Mouse (Mus musculus): ENCODE measurements around the gene Gm42669. TPM values are rescaled to one million over a fixed set of nuclear protein-coding genes. Genes with fewer than 3 reads are reported as not detected.

Gene Gm42669
- 0.36 and 0.62 TPM in 2 replicates for polyA plus RNA-seq (2015; fragmentation: Nextera tagmentation; extraction: Ambion mirVana)

DNA sequence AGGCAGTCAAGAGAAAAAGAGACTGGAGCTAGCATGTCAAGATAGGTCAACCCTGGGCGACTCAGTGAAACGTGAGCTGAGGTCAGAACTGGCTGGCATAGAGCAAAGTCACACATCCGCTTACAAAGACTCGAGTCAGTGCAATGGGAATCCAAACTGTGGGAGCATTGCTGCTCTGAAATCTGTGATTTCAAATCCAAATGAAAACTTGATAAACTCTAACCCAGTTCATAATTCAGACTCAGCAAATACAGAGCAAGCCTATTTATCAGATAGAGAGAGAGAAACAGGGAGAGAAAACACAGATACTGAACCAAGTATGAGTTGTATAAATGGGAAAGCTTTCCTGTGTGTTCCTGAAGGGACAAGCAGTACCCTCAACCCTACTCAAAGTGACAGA is at the start of gene Gm42669:
Gm42669 (plus strand) TSS at position 301 of the 400 bp plus-strand sequence.
- Histone ChIP-seq H3K4me1 (replicated peaks; ENCODE audit: control insufficient read depth, insufficient read depth, low read length) (no peaks in the 10 kb centered on the region), H3K9me3 (ENCODE audit: control insufficient read depth, low read length) (no peaks in the 10 kb centered on the region), H3K27me3 (ENCODE audit: control insufficient read depth, insufficient read depth, low read depth, low read length) (no peaks in the 10 kb centered on the region), H3K4me2 (ENCODE audit: low read depth, low read length) (no peak within 1 kb of the TSS), H3K36me3 (ENCODE audit: control insufficient read depth, insufficient read depth, low read length) (0 out of 2 replicates have a peak, but pooled peaks cover 2% of the 10 kb centered on the region), H3K9ac (ENCODE audit: low read length) (no peak within 1 kb of the TSS), H3K4me3 (ENCODE audit: low read length) (no peak within 1 kb of the TSS), H3K27ac (ENCODE audit: low read length) (no peak within 1 kb of the TSS)
- 64% methylated on average over 4 of the region's 4 CpGs for WGBS
- ATAC-seq (ENCODE audit: low read depth) = no peak

DNA sequence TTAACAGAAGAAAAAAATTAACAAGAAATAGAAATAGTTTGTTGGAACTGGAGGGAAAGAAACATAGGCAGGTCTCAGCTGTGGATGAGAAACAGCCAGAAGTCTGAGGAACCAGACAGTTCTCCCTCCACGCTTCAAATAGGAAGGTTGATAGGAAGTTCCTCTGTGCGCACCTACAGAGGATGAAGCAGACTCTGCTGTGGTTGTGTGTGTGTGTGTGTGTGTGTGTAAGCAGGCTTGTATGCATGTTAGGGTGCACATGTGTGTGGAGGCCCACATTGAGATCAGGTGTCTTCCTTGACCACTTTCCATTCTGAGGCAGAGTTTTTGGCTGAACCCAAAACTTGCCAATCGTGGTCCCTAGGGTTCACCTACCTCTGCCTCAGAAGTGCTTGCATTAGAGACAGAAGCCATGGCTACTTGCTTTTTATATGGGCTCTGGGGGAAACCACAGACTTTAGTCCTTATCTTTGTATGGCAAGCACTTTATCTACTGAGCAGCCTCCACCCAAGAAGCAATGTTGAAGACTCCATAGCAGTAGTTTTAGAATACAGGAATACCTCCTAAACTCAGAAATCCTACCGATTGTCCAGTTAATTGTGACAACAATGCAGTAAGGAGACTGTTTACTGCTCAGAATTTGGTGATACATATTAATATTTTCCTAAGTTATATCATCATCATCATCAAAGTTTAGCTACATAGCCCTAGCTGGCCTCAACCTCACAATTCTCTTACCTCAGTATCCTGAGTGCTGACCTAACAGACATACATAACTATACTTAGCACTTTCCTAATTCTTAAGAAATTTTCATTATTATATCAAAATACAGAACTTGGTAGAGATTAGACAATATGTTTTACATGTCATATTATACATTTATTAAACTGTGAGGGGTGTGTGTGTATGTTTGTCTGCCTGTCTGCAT is 45.0 kb upstream of the Gm42669 start:
- Histone ChIP-seq H3K4me1 (replicated peaks; ENCODE audit: control insufficient read depth, insufficient read depth, low read length) (no peaks in the 10 kb centered on the region), H3K27ac (ENCODE audit: low read length) (no peak overlapping the region)
- WGBS = 84% methylated on average over 4 of the region's 4 CpGs

DNA sequence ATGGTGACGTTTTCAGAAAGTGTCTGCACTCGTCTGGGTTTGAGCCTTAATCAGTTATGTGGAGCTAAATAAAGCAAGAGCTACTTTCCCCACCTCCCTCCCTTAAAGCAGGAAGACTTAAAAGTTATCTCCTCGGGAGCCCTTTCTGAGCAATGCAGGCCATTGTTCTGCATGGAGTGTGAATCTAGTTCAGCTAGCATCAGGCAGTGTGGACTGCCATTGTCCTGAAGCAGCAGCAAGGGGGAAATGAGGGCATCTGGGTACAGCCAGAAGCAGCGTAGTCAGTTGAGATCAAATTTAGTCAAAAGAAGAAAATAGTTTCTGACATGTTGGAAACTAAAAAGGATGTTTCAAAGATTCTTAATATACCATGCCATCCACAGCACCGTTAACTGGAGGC is 40.9 kb upstream of the Gm42669 start:
- Histone ChIP-seq H3K4me2 (ENCODE audit: low read depth, low read length) (no peak overlapping the region), H3K9ac (ENCODE audit: low read length) (no peak overlapping the region), H3K36me3 (ENCODE audit: control insufficient read depth, insufficient read depth, low read length) (0 out of 2 replicates have a peak, but pooled peaks cover 4% of the 10 kb centered on the region), H3K4me3 (ENCODE audit: low read length) (no peak overlapping the region), H3K4me1 (replicated peaks; ENCODE audit: control insufficient read depth, insufficient read depth, low read length) (no peaks in the 10 kb centered on the region), H3K27me3 (ENCODE audit: control insufficient read depth, insufficient read depth, low read depth, low read length) (no peaks in the 10 kb centered on the region), H3K27ac (ENCODE audit: low read length) (no peak overlapping the region), H3K9me3 (ENCODE audit: control insufficient read depth, low read length) (no peaks in the 10 kb centered on the region)
- no peak for ATAC-seq (ENCODE audit: low read depth)
- WGBS = 55% methylated on average over 5 of the region's 5 CpGs

More for the DNA sequence above, 45.0 kb upstream of the Gm42669 start:
- Histone ChIP-seq H3K4me3 (ENCODE audit: low read length) (no peak overlapping the region), H3K4me2 (ENCODE audit: low read depth, low read length) (no peak overlapping the region), H3K9ac (ENCODE audit: low read length) (no peak overlapping the region), H3K27me3 (ENCODE audit: control insufficient read depth, insufficient read depth, low read depth, low read length) (no peaks in the 10 kb centered on the region), H3K36me3 (ENCODE audit: control insufficient read depth, insufficient read depth, low read length) (no peaks in the 10 kb centered on the region), H3K9me3 (ENCODE audit: control insufficient read depth, low read length) (no peaks in the 10 kb centered on the region)
- ATAC-seq (ENCODE audit: low read depth) = no peak

DNA sequence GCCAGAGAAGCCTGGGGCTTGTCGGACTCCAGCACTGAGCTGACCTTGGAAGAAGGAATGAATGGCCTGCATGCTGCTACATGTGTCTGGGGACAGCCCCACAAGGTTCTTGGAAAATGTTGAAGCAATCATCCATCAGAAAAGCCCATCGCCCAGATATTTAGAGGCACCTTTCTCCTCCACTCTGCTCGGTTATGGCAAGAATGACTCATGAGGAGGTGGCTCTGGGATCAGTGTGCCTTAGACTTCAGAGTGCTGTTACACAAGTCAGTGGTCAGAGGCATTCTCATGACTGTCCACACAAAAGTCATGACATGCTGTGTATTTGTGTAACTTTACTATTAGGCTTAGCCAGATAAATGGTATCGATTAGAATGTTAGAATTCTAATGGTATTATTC is 40.3 kb upstream of the Gm42669 start:
- H3K9me3 ChIP-seq (ENCODE audit: control insufficient read depth, low read length) = no peaks in the 10 kb centered on the region
- no peak overlapping the region for H3K27ac ChIP-seq (ENCODE audit: low read length)

DNA sequence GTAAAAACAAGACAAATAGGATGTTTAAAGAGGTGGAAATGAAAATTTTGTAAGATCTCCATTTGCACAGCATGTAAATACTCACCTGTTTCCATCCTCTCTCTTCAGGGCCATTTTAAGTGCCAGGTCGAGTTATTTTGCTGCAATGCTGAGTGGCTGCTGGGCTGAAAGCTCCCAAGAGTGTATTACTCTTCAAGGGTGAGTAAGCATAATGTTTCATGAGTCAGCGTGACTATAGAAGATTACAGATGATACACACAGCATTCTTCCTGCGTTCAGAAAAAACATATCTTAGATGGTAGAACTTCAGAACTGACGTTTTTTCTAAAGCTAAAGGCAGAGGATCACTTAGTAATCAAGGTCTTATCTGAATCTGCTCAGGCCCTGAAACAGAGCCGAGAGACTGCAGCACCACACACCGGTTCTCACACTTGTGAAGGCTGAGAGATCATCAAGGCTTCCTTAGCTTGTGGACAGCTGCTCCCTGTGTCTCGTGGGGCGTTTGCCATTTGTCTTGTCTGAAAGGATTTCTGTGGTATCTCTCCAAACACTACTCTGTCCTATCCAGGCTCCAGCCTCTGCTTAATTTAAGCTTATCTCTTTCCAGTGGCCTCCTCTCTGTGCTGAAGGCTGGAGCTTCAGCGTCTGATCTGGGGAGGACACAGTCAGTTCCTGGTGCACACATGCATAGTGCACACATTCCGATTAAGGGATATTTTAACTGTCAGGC is 36.7 kb upstream of the Gm42669 start:
- no peak overlapping the region for H3K4me2 ChIP-seq (ENCODE audit: low read depth, low read length)
- 70% methylated on average over 10 of the region's 10 CpGs for WGBS
- H3K36me3 ChIP-seq (ENCODE audit: control insufficient read depth, insufficient read depth, low read length) = 0 out of 2 replicates have a peak, but pooled peaks cover 6% of the 10 kb centered on the region
- no peak overlapping the region for H3K4me3 ChIP-seq (ENCODE audit: low read length)
- H3K27me3 ChIP-seq (ENCODE audit: control insufficient read depth, insufficient read depth, low read depth, low read length) = no peaks in the 10 kb centered on the region
- ATAC-seq (ENCODE audit: low read depth) = no peak
- H3K9me3 ChIP-seq (ENCODE audit: control insufficient read depth, low read length) = no peaks in the 10 kb centered on the region
- H3K9ac ChIP-seq (ENCODE audit: low read length) = no peak overlapping the region
- no peak overlapping the region for H3K27ac ChIP-seq (ENCODE audit: low read length)
- no peaks in the 10 kb centered on the region for H3K4me1 ChIP-seq (replicated peaks; ENCODE audit: control insufficient read depth, insufficient read depth, low read length)

More for the DNA sequence above, 40.3 kb upstream of the Gm42669 start:
- H3K36me3 ChIP-seq (ENCODE audit: control insufficient read depth, insufficient read depth, low read length) = 0 out of 2 replicates have a peak, but pooled peaks cover 4% of the 10 kb centered on the region
- no peaks in the 10 kb centered on the region for H3K4me1 ChIP-seq (replicated peaks; ENCODE audit: control insufficient read depth, insufficient read depth, low read length)
- 85% methylated on average over 4 of the region's 4 CpGs for WGBS
- H3K27me3 ChIP-seq (ENCODE audit: control insufficient read depth, insufficient read depth, low read depth, low read length) = no peaks in the 10 kb centered on the region
- no peak overlapping the region for H3K4me2 ChIP-seq (ENCODE audit: low read depth, low read length)
- no peak overlapping the region for H3K4me3 ChIP-seq (ENCODE audit: low read length)
- no peak for ATAC-seq (ENCODE audit: low read depth)
- no peak overlapping the region for H3K9ac ChIP-seq (ENCODE audit: low read length)

DNA sequence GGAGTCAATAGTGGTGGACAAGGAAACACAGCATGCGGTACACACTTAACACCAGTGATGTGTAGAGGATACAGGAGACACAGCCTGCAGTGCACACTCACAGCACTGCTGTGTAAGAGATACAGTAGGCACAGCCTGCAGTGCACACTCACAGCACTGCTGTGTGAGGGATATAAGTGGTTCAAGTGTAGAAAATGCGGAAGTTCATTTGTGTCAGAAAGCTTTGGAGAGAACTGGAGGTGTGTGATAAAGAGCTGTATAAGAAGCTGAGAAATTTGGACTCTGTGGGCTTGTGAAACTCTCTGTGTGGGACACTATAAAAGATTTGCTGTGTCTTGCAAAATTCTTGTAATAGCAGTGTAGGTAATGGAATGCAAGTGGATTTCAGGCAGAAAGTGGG is 27.2 kb upstream of the Gm42669 start:
- Histone ChIP-seq H3K36me3 (ENCODE audit: control insufficient read depth, insufficient read depth, low read length) (0 out of 2 replicates have a peak, but pooled peaks cover 1% of the 10 kb centered on the region), H3K4me2 (ENCODE audit: low read depth, low read length) (no peak overlapping the region), H3K9ac (ENCODE audit: low read length) (no peak overlapping the region), H3K4me3 (ENCODE audit: low read length) (no peak overlapping the region), H3K27me3 (ENCODE audit: control insufficient read depth, insufficient read depth, low read depth, low read length) (no peaks in the 10 kb centered on the region), H3K4me1 (replicated peaks; ENCODE audit: control insufficient read depth, insufficient read depth, low read length) (no peaks in the 10 kb centered on the region), H3K27ac (ENCODE audit: low read length) (no peak overlapping the region), H3K9me3 (ENCODE audit: control insufficient read depth, low read length) (no peaks in the 10 kb centered on the region)
- WGBS = 84% methylated on average over 2 of the region's 2 CpGs
- ATAC-seq (ENCODE audit: low read depth) = no peak

DNA sequence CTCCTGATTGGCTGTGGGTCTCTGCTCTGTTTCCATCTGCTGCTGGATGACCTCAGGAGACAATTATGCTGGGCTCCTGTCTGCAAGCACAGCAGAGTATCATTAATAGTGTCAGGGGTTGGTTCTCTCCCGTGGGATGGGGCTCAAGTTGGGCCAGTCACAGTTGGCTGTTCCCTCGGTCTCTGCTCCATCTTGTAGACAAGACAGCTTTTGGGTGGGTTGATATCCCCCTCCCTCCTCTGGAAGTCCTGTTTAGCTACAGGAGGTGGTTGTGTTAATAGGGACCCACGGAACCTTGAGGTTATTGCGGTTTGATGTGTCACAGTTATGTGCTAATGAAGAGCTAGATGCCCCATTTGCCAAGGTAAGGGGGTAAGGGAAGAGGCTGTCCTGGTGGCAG is 18.4 kb upstream of the Gm42669 start:
- no peak for ATAC-seq (ENCODE audit: low read depth)
- Histone ChIP-seq H3K4me1 (replicated peaks; ENCODE audit: control insufficient read depth, insufficient read depth, low read length) (no peaks in the 10 kb centered on the region), H3K27ac (ENCODE audit: low read length) (no peak overlapping the region), H3K36me3 (ENCODE audit: control insufficient read depth, insufficient read depth, low read length) (no peaks in the 10 kb centered on the region), H3K9ac (ENCODE audit: low read length) (no peak overlapping the region), H3K4me3 (ENCODE audit: low read length) (no peak overlapping the region), H3K4me2 (ENCODE audit: low read depth, low read length) (no peak overlapping the region), H3K27me3 (ENCODE audit: control insufficient read depth, insufficient read depth, low read depth, low read length) (no peaks in the 10 kb centered on the region), H3K9me3 (ENCODE audit: control insufficient read depth, low read length) (no peaks in the 10 kb centered on the region)
- 63% methylated on average over 4 of the region's 4 CpGs for WGBS

DNA sequence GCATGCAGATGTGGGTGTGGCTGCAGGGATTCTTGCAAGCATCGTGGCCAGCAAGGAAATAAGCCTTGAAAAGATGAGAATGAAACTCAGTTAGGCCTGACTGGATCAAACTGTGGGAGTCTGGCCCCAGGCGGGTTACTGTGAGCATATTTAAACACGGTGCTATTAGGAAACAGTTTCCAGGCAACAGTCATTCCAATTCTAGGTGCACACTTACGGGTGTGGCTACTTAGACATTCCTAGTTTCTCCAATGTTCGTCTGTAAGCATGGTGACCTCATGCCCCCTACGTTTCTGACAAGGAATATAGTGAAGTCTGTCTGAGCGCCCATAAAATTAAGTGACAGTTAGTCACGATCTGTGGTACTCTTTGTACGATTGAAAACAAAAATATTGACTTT is 16.4 kb upstream of the Gm42669 start:
- no peaks in the 10 kb centered on the region for H3K27me3 ChIP-seq (ENCODE audit: control insufficient read depth, insufficient read depth, low read depth, low read length)
- no peak overlapping the region for H3K4me3 ChIP-seq (ENCODE audit: low read length)
- peaks cover 3% of the 10 kb centered on the region for H3K36me3 ChIP-seq (ENCODE audit: control insufficient read depth, insufficient read depth, low read length)
- no peak overlapping the region for H3K4me2 ChIP-seq (ENCODE audit: low read depth, low read length)
- H3K9ac ChIP-seq (ENCODE audit: low read length) = no peak overlapping the region
- 59% methylated on average over 9 of the region's 9 CpGs for WGBS
- H3K4me1 ChIP-seq (replicated peaks; ENCODE audit: control insufficient read depth, insufficient read depth, low read length) = no peaks in the 10 kb centered on the region
- H3K9me3 ChIP-seq (ENCODE audit: control insufficient read depth, low read length) = peaks cover 3% of the 10 kb centered on the region; the same call in 1 of the 2 replicates
- no peak overlapping the region for H3K27ac ChIP-seq (ENCODE audit: low read length)
- peak; percentile 73; the same call in 1 of the 2 replicates for ATAC-seq (ENCODE audit: low read depth)

DNA sequence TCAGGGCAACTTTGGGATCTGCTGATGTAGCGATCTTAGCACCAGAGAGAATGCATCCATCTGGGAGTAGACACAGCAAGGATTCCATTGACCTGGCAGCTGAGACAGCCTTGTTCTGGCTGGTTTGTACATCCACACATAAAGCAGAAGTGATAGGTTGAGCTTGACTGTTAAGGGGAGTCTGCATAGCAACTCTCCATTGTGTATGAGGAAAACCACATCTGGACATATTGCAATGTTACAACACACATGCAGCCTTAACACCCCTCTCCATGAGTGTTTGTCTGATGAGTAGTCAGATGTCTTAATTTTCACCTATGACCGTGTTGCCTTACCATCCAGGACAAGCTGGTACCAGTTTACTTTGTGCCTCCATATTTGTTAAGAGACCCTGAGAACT is 14.9 kb upstream of the Gm42669 start:
- no peaks in the 10 kb centered on the region for H3K4me1 ChIP-seq (replicated peaks; ENCODE audit: control insufficient read depth, insufficient read depth, low read length)
- no peak overlapping the region for H3K27ac ChIP-seq (ENCODE audit: low read length)
- WGBS = 85% methylated on average over 2 of the region's 2 CpGs
- ATAC-seq (ENCODE audit: low read depth) = no peak
- no peaks in the 10 kb centered on the region for H3K27me3 ChIP-seq (ENCODE audit: control insufficient read depth, insufficient read depth, low read depth, low read length)
- no peak overlapping the region for H3K9ac ChIP-seq (ENCODE audit: low read length)
- no peak overlapping the region for H3K4me2 ChIP-seq (ENCODE audit: low read depth, low read length)
- H3K4me3 ChIP-seq (ENCODE audit: low read length) = no peak overlapping the region
- peaks cover 3% of the 10 kb centered on the region; the same call in 1 of the 2 replicates for H3K9me3 ChIP-seq (ENCODE audit: control insufficient read depth, low read length)
- peaks cover 3% of the 10 kb centered on the region for H3K36me3 ChIP-seq (ENCODE audit: control insufficient read depth, insufficient read depth, low read length)
